Mouse (Mus musculus) liver, adult 2 months (tissue): Measurements from ENCODE around the gene Myo1f. TPM values are rescaled to one million over a fixed set of nuclear protein-coding genes. Genes with fewer than 3 reads are reported as not detected.

ENCODE experiments used
- DNase-seq: peaks from one replicate; pipeline ENCODE4 v3.0.0-alpha.2; 2011; ENCODE audit warnings: low read depth, low spot score; ENCODE audit errors: extremely low read depth
- H3K27ac ChIP-seq: fragments of 200-500 bp; replicated peaks from 2 replicates; pipeline ENCODE4 v1.5.1; 2012; ENCODE audit warnings: low read depth, mild to moderate bottlenecking, control low read depth, inconsistent platforms, low read length; ENCODE audit not compliant: insufficient read depth
- H3K27me3 ChIP-seq: fragments of 200-500 bp; 2 replicates; pipeline ENCODE4 v1.6.1; 2012; ENCODE audit warnings: mild to moderate bottlenecking, moderate library complexity, low read length, inconsistent platforms; ENCODE audit not compliant: control insufficient read depth, insufficient read depth
- H3K36me3 ChIP-seq: fragments of 200-500 bp; 2 replicates; pipeline ENCODE4 v1.6.1; 2012; ENCODE audit warnings: low read length, inconsistent platforms; ENCODE audit not compliant: control insufficient read depth, insufficient read depth
- H3K4me1 ChIP-seq: fragments of 200-500 bp; 2 replicates; pipeline ENCODE4 v1.6.1; 2011; ENCODE audit warnings: low read length; ENCODE audit not compliant: control insufficient read depth, insufficient read depth
- H3K4me3 ChIP-seq: fragments of 200-500 bp; 2 replicates; pipeline ENCODE4 v1.5.1; 2011; ENCODE audit warnings: low read depth, mild to moderate bottlenecking, control low read depth, low read length, moderate library complexity; ENCODE audit not compliant: insufficient read depth
- H3K79me2 ChIP-seq: fragments of 200-500 bp; 2 replicates; pipeline ENCODE4 v1.6.1; 2012; ENCODE audit warnings: inconsistent platforms, mild to moderate bottlenecking, low read length, moderate library complexity; ENCODE audit not compliant: control insufficient read depth, insufficient read depth
- H3K9ac ChIP-seq: fragments of 200-500 bp; 2 replicates; pipeline ENCODE4 v1.6.1; 2012; ENCODE audit warnings: low read depth, mild to moderate bottlenecking, control low read depth, inconsistent platforms, low read length
- CTCF ChIP-seq: fragments of 200-500 bp; IDR thresholded peaks from 2 replicates; pipeline ENCODE4 v1.5.1; 2011; ENCODE audit warnings: low read depth, low read length, control low read depth
- POLR2A ChIP-seq: fragments of 200-500 bp; IDR thresholded peaks from 2 replicates; pipeline ENCODE4 v1.6.1; 2011; ENCODE audit warnings: low read length, control low read depth; ENCODE audit not compliant: insufficient read depth; ENCODE audit errors: extremely low read depth
- WGBS: fragments of 180-500 bp; shearing (Covaris S2); methylation state at CpG from one replicate; pipeline ENCODE4 v1.1.7; 2018; 5-methylcytosine and 5-hydroxymethylcytosine counted together
- polyA plus RNA-seq: library from polyadenylated mRNA; depleted of rRNA; stranded (reverse); fragments of >200 nt; gene quantifications from 2 replicates; pipeline ENCODE4 v1.2.3, GENCODE M21; 2012
- total RNA-seq: library from RNA; depleted of rRNA; stranded (reverse); fragments of >200 nt; gene quantifications from 2 replicates; pipeline ENCODE4 v1.2.3, GENCODE M21; 2014

Myo1f gene
- total and polyA plus RNA-seq, 2 experiments: 1.4 to 2.9 TPM

- TF ChIP-seq POLR2A (no peak), CTCF (no peak)
- 54% methylated on average over 4 of the region's 4 CpGs for WGBS
- H3K27ac ChIP-seq: no peak overlapping the region
These were observed 2.4 kb downstream of the Myo1f start for GRCm38 (mm10) chr17:33557922-33558321.

GRCm38 (mm10) chr17:33563527-33564076 is 8.1 kb downstream of the Myo1f start:
- no peaks in the 10 kb centered on the region for H3K79me2 ChIP-seq
- TF ChIP-seq POLR2A: no peak
- TF ChIP-seq CTCF: no peak
- DNase-seq: peak; percentile 39

More at GRCm38 (mm10) chr17:33557922-33558321, 2.4 kb downstream of the Myo1f start:
- Histone ChIP-seq H3K9ac (no peak overlapping the region), H3K4me1 (no peaks in the 10 kb centered on the region; the same call in 1 of the 2 replicates), H3K79me2 (no peaks in the 10 kb centered on the region), H3K27me3 (no peaks in the 10 kb centered on the region), H3K36me3 (no peaks in the 10 kb centered on the region), H3K4me3 (no peak overlapping the region)
- DNase-seq: no peak

GRCm38 (mm10) chr17:33564599-33564998 is 9.1 kb downstream of the Myo1f start:
- H3K27ac ChIP-seq: peak overlapping the region; percentile 54
- no peaks in the 10 kb centered on the region for H3K36me3 ChIP-seq
- no peak for TF ChIP-seq CTCF
- no peak for TF ChIP-seq POLR2A
- H3K9ac ChIP-seq: no peak overlapping the region
- no peaks in the 10 kb centered on the region for H3K79me2 ChIP-seq
- H3K4me3 ChIP-seq: no peak overlapping the region
- DNase-seq: peak; percentile 11
- no peaks in the 10 kb centered on the region for H3K27me3 ChIP-seq
- no peaks in the 10 kb centered on the region for H3K4me1 ChIP-seq
- 62% methylated on average over 1 of the region's 1 CpGs for WGBS

More at GRCm38 (mm10) chr17:33563527-33564076, 8.1 kb downstream of the Myo1f start:
- no peaks in the 10 kb centered on the region for H3K36me3 ChIP-seq
- 79% methylated on average over 2 of the region's 2 CpGs for WGBS
- H3K4me1 ChIP-seq: no peaks in the 10 kb centered on the region
- no peaks in the 10 kb centered on the region for H3K27me3 ChIP-seq
- no peak overlapping the region for H3K4me3 ChIP-seq
- no peak overlapping the region for H3K9ac ChIP-seq
- H3K27ac ChIP-seq: 0 out of 2 replicates have a peak overlapping the region, but pooled peaks have one; percentile 40

DNA sequence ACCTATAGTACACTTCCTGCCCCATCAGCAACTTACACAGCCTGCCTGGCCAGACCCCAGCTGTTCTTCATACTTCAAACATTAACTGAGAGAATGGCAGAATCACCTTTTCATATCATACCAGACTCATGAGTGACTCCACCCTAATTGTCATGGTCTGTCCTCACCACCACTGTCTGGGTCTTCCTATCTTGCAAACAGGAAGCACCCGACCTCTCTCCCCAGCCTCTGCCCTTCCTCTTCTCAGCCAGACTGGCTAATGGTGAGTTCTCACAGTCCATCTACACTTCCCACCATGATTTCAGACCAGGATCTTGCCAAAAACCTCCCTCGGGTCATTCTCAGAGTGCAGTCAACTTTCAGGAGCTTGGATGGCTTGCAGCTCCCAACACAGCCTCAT is 10.7 kb downstream of the Myo1f start:
- Histone ChIP-seq H3K4me1 (no peaks in the 10 kb centered on the region), H3K27me3 (no peaks in the 10 kb centered on the region), H3K9ac (no peak overlapping the region), H3K36me3 (no peaks in the 10 kb centered on the region), H3K79me2 (no peaks in the 10 kb centered on the region), H3K27ac (no peak overlapping the region), H3K4me3 (no peak overlapping the region)
- WGBS: 68% methylated on average over 2 of the region's 2 CpGs
- DNase-seq: peak; percentile 18
- TF ChIP-seq CTCF: no peak
- no peak for TF ChIP-seq POLR2A

DNA sequence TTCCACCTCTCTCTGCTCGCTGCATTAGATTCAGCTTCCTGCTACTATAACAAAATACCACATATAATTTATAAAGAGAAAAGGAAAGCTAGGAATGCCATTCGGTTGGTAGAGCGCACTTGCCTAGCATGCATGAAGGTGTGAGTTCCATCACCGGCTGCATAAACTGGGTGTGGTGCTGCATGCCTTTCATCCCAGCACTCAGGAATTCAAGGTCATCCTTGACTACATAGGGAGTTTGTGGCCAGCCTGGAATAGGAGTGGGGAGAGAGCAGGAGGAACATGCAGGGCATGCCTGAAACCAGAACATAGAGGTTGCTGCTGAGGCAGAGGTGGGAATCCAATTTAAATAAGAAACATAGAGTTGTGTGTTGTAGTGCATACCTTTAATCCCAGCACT is 28.6 kb downstream of the Myo1f start:
- TF ChIP-seq CTCF (no peak), POLR2A (no peak)

DNA sequence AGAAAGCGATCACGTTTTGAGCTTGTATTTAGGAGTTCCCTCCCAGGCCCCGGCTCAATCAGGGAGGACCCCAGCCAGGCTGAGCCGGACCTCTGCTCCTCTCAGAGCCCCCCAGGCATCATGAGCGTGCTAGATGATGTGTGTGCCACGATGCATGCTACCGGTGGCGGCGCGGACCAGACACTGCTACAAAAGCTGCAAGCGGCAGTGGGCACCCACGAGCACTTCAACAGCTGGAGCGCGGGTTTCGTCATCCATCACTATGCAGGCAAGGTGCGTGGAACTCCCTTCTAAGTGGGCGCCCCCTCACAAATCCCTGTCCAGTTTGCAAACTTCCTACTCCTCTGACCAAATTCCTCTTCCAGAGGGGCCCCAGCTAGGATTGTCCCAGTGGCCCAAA is 30.5 kb downstream of the Myo1f start:
- TF ChIP-seq CTCF (no peak), POLR2A (no peak)
- H3K36me3 ChIP-seq: no peaks in the 10 kb centered on the region
- H3K4me3 ChIP-seq: no peak overlapping the region
- no peak overlapping the region for H3K27ac ChIP-seq
- no peak overlapping the region for H3K9ac ChIP-seq
- no peaks in the 10 kb centered on the region for H3K27me3 ChIP-seq
- 73% methylated on average over 17 of the region's 17 CpGs for WGBS
- no peak for DNase-seq
- H3K79me2 ChIP-seq: no peaks in the 10 kb centered on the region
- no peaks in the 10 kb centered on the region; the same call in 1 of the 2 replicates for H3K4me1 ChIP-seq

More for the DNA sequence above, 28.6 kb downstream of the Myo1f start:
- Histone ChIP-seq H3K36me3 (no peaks in the 10 kb centered on the region), H3K27me3 (no peaks in the 10 kb centered on the region), H3K9ac (no peak overlapping the region), H3K27ac (no peak overlapping the region), H3K79me2 (no peaks in the 10 kb centered on the region), H3K4me1 (no peaks in the 10 kb centered on the region), H3K4me3 (no peak overlapping the region)
- WGBS: 89% methylated on average over 4 of the region's 4 CpGs
- DNase-seq: no peak
